Mouse (Mus musculus) liver, embryonic 11.5 days (tissue): ENCODE results near the gene Osbp2. TPM values are rescaled to one million over a fixed set of nuclear protein-coding genes. Genes with fewer than 3 reads are reported as not detected.

Experiments used
- ATAC-seq: fragments of 200-750 bp; cut with Nextera tagmentation; replicated peaks from 2 replicates; pipeline ENCODE4 v1.8.0; 2017; ENCODE audit warnings: moderate number of reproducible peaks, mild to moderate bottlenecking, moderate TSS enrichment, moderate library complexity; ENCODE audit not compliant: low FRiP score
- DNase-seq: peaks from one replicate; pipeline ENCODE4 v3.0.0-alpha.2; 2017; ENCODE audit warnings: low spot score
- H3K27ac ChIP-seq: fragments of 300-500 bp; sonication (generic); 2 replicates; pipeline ENCODE4 v1.5.1; 2014; ENCODE audit warnings: mild to moderate bottlenecking, low read depth, low read length, control low read depth
- H3K27me3 ChIP-seq: fragments of 300-500 bp; sonication (generic); replicated peaks from 2 replicates; pipeline ENCODE4 v1.6.1; 2014; ENCODE audit warnings: low read length, mixed read lengths; ENCODE audit not compliant: control insufficient read depth, insufficient read depth
- H3K36me3 ChIP-seq: fragments of 300-500 bp; sonication (generic); 2 replicates; pipeline ENCODE4 v1.6.1; 2014; ENCODE audit warnings: mild to moderate bottlenecking, low read length, moderate library complexity, mixed read lengths; ENCODE audit not compliant: control insufficient read depth, insufficient read depth
- H3K4me1 ChIP-seq: fragments of 300-500 bp; sonication (generic); replicated peaks from 2 replicates; pipeline ENCODE4 v1.6.1; 2014; ENCODE audit warnings: low read length, mixed read lengths; ENCODE audit not compliant: control insufficient read depth, insufficient read depth
- H3K4me2 ChIP-seq: fragments of 300-500 bp; sonication (generic); 2 replicates; pipeline ENCODE4 v1.6.1; 2014; ENCODE audit warnings: mild to moderate bottlenecking, control low read depth, moderate library complexity
- H3K4me3 ChIP-seq: fragments of 300-500 bp; sonication (generic); 2 replicates; pipeline ENCODE4 v1.5.1; 2014; ENCODE audit warnings: low read depth, low read length, control low read depth
- H3K9ac ChIP-seq: fragments of 300-500 bp; sonication (generic); 2 replicates; pipeline ENCODE4 v1.6.1; 2014; ENCODE audit warnings: low read depth, low read length, control low read depth
- H3K9me3 ChIP-seq: fragments of 300-500 bp; sonication (generic); 2 replicates; pipeline ENCODE4 v1.6.1; 2016; ENCODE audit warnings: low read length, inconsistent platforms, mixed read lengths; ENCODE audit not compliant: control insufficient read depth
- WGBS: fragments of 180-500 bp; shearing (Covaris S2); extraction: QIAGEN DNeasy Blood & Tissue Kit; methylation state at CpG from one replicate; pipeline ENCODE4 v1.1.7; 2014; 5-methylcytosine and 5-hydroxymethylcytosine counted together
- polyA plus RNA-seq: library from polyadenylated mRNA; unstranded; fragments of >200 nt; fragmentation: Nextera tagmentation; extraction: Ambion mirVana; gene quantifications from 2 replicates; pipeline ENCODE4 v1.2.1, GENCODE M21; 2014

The Osbp2 gene
- polyA plus RNA-seq, 1 experiment from 2014 or later: 0.38 TPM

DNA sequence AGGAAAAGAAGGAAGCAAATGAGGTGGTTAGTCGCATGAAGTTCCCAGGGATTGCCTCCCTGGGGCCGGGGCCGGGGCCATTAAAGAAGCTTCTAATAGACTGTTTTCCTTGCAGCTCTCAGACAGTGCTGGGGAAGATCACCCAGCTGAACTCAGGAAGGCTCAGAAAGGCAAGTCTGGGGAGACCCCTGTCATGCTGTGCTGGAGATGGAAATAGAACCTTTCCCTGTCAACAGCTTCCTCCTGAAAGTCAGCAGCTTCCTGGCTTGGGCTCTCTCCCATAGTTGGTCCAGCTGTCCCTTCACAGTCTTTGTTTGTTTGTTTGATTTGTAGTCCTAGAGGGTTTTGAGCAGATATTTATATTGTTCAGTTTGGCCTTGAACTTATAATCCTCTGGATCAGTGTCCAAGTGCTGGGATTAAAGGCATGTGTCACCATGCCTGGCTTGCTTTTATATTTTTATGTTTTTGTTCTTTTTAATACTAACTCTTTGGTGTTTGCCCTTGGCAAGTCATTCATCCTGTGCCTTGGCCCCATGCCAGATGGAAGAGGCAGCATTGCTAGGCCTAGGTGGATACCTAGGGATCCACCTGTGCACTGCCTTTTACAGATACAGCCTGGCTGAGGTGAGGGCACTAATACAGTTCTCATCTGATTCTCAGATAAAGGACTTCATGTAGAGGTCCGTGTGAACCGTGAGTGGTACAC is 178.8 kb downstream of the Osbp2 start:
- Histone ChIP-seq H3K27ac (no peak overlapping the region), H3K36me3 (peaks cover 54% of the 10 kb centered on the region), H3K9ac (no peak overlapping the region), H3K4me2 (no peak overlapping the region), H3K9me3 (no peaks in the 10 kb centered on the region), H3K4me1 (no peaks in the 10 kb centered on the region), H3K4me3 (no peak overlapping the region), H3K27me3 (no peaks in the 10 kb centered on the region)
- ATAC-seq (no peak), DNase-seq (no peak)
- WGBS: 88% methylated on average over 5 of the region's 5 CpGs

DNA sequence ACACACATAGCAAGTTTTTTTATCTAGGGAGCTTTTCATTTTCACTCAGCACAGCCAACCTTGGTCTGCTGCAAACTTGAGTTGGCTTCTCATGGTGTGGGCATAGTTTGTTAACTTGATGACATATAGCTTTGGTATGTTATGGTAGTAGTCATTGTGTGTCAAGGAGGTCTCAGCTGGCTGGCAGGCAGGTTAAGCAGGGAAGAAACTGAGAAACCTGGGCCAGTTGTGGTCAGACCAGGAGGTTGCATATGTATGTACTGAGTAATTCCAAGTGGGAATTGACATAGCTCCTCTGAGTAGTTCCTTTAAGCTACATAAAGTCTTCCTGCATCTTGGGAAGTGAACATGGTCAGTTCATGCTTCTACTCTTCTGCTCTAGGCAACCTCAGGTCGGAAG is 179.5 kb downstream of the Osbp2 start:
- H3K9ac ChIP-seq: no peak overlapping the region
- H3K4me3 ChIP-seq: no peak overlapping the region
- peaks cover 52% of the 10 kb centered on the region for H3K36me3 ChIP-seq
- H3K4me2 ChIP-seq: no peak overlapping the region
- no peak for ATAC-seq
- no peaks in the 10 kb centered on the region for H3K9me3 ChIP-seq
- 92% methylated on average over 1 of the region's 1 CpGs for WGBS
- H3K27ac ChIP-seq: no peak overlapping the region
- no peak for DNase-seq
- no peaks in the 10 kb centered on the region for H3K4me1 ChIP-seq
- H3K27me3 ChIP-seq: no peaks in the 10 kb centered on the region

DNA sequence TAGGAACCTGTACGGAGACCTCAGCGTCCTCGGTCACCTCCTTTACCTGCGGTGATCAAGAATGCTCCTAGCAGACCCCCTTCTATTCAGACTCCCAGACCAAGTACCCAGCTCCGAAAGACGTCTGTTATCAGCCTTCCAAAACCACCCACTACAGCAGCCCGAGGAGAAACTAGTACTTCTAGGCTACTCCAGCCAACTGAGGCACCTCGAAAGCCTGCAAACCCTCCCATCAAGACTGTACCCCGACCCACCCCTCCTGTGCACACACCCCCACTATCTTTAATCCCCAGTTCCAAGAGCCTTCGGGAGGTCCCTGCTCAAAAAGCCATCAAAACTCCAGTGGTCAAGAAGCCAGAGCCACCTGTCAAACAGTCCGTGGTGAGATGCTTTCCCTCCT is 180.0 kb downstream of the Osbp2 start:
- H3K9me3 ChIP-seq: no peaks in the 10 kb centered on the region
- H3K4me3 ChIP-seq: no peak overlapping the region
- H3K4me2 ChIP-seq: no peak overlapping the region
- peaks cover 49% of the 10 kb centered on the region for H3K36me3 ChIP-seq
- H3K27ac ChIP-seq: no peak overlapping the region
- ATAC-seq: no peak
- no peak overlapping the region for H3K9ac ChIP-seq
- no peaks in the 10 kb centered on the region for H3K27me3 ChIP-seq
- WGBS: 91% methylated on average over 11 of the region's 11 CpGs
- no peaks in the 10 kb centered on the region for H3K4me1 ChIP-seq
- DNase-seq: no peak

DNA sequence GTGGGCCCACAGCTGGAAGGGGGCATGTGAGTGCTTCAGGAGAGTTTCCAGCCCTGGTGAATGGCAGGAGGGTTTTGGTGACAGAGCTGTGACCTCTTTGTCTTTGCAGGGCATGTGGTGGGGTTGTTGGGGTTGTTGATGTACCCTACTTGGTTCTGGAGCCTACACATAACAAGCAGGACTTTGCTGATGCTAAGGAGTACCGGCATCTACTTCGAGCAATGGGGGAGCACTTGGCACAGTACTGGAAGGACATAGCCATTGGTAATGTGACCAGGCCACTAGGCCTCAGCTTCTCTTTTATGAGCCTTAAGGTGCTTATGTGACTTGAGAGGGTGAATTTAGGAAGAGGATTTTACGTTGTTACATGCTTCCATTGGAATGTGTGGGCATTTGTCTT is 183.9 kb downstream of the Osbp2 start:
- Histone ChIP-seq H3K9ac (no peak overlapping the region), H3K27ac (no peak overlapping the region), H3K4me3 (no peak overlapping the region), H3K36me3 (peaks cover 52% of the 10 kb centered on the region), H3K9me3 (no peaks in the 10 kb centered on the region), H3K27me3 (no peaks in the 10 kb centered on the region), H3K4me2 (no peak overlapping the region), H3K4me1 (no peaks in the 10 kb centered on the region)
- no peak for ATAC-seq
- no peak for DNase-seq
- WGBS: 93% methylated on average over 3 of the region's 3 CpGs

DNA sequence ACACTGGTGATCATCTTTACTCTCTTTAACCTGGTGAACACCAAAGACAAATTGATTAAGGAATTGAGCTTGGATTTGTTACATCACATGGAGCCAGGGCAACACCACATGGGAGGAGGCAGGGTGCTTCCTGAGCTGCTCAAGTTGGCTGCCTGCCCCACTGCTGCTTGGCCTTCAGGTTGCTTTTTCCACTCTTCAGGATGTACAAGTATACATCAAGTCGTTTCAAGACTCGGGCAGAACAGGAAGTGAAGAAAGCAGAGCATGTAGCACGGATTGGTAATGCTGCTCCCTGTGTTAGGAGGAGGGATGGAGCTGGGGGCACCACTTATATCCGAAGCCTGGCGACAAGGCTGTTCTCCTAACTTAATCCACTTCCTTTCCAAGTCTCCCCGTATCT is 186.5 kb downstream of the Osbp2 start:
- no peaks in the 10 kb centered on the region for H3K27me3 ChIP-seq
- DNase-seq (no peak), ATAC-seq (no peak)
- H3K36me3 ChIP-seq: peaks cover 53% of the 10 kb centered on the region
- no peak overlapping the region for H3K4me3 ChIP-seq
- no peak overlapping the region for H3K27ac ChIP-seq
- no peaks in the 10 kb centered on the region for H3K4me1 ChIP-seq
- H3K9ac ChIP-seq: no peak overlapping the region
- H3K9me3 ChIP-seq: no peaks in the 10 kb centered on the region
- H3K4me2 ChIP-seq: no peak overlapping the region
- WGBS: 75% methylated on average over 6 of the region's 6 CpGs

DNA sequence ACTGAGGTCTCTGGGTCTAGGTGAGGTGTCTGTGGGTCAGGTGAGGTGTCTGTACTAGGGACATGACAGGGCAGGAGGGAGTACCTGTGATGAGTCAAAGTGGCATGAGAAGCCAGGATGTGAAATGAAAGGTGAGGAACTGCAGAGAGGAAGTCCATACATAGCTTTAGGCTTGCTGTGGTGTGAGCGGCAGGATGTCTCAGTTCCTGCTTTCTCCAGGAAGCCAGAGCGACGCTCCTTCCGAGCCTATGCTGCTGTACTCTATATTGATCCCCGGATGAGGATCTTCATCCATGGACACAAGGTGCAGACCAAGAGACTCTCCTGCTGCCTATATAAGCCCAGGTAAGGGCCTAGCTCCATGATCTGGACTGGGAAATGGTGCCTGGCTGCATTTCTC is 187.3 kb downstream of the Osbp2 start:
- WGBS: 89% methylated on average over 5 of the region's 5 CpGs
- Histone ChIP-seq H3K4me2 (no peak overlapping the region), H3K4me3 (no peak overlapping the region), H3K27me3 (no peaks in the 10 kb centered on the region), H3K36me3 (peaks cover 61% of the 10 kb centered on the region), H3K4me1 (no peaks in the 10 kb centered on the region), H3K9me3 (no peaks in the 10 kb centered on the region), H3K9ac (no peak overlapping the region), H3K27ac (no peak overlapping the region)
- DNase-seq (no peak), ATAC-seq (no peak)

DNA sequence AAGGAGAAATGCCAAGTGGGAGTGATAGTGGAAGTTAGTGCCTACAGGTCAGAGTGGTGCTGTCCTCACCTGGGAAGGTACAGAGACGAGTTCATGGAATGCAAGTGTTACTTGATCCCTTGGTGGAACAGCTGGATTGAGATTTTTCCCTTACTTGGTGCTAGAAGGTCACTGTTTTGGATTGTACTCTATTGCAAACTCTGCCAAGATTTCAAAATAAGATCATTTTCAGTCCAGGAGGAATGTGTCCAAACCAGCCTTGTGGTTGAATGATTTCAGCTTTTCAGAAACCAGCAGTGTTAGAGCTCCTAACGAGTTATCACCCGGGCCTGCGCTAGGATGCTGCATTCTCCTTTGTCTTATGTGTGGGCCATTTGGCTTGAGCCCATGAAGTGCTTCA is 189.2 kb downstream of the Osbp2 start:
- H3K27me3 ChIP-seq: no peaks in the 10 kb centered on the region
- H3K4me2 ChIP-seq: no peak overlapping the region
- H3K27ac ChIP-seq: no peak overlapping the region
- H3K4me3 ChIP-seq: no peak overlapping the region
- peaks cover 51% of the 10 kb centered on the region for H3K36me3 ChIP-seq
- no peaks in the 10 kb centered on the region for H3K9me3 ChIP-seq
- 86% methylated on average over 4 of the region's 4 CpGs for WGBS
- no peaks in the 10 kb centered on the region for H3K4me1 ChIP-seq
- ATAC-seq: no peak
- DNase-seq: no peak
- H3K9ac ChIP-seq: no peak overlapping the region

DNA sequence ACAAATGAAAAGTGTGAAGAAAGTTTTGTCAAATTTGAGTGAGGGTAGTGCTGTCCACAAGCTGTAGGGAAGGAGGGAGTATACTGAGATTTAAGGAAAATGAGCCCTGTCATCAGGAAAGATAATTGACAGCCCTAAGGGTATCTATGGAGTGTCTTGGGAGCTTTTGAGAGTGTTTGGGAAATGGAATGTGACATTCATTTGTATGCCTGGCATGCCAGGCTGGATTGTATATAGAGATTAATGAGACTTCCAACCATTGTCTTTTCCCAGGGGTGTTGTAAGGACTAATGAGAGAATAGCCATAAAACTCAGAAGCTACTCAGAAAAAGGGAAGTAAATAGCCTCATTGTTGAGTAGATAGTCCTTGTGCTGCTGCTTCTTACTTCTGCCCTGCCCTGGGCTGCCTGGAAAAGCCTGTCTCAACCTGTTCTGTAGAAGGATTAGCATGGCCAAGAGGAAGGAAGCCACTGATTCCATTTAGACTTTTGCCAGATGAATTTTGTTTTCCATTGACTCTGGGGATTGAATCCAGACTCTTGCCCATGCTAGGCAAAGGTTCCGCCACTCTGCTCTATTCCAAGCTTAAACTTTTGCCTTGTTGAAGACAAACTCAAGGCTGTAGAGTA is 192.6 kb downstream of the Osbp2 start:
- H3K27me3 ChIP-seq: no peaks in the 10 kb centered on the region
- no peak overlapping the region for H3K9ac ChIP-seq
- no peaks in the 10 kb centered on the region for H3K4me1 ChIP-seq
- ATAC-seq: no peak
- H3K4me3 ChIP-seq: no peak overlapping the region
- DNase-seq: no peak
- no peak overlapping the region for H3K27ac ChIP-seq
- WGBS: 91% methylated on average over 1 of the region's 1 CpGs
- peaks cover 30% of the 10 kb centered on the region for H3K36me3 ChIP-seq
- H3K4me2 ChIP-seq: no peak overlapping the region
- no peaks in the 10 kb centered on the region for H3K9me3 ChIP-seq

DNA sequence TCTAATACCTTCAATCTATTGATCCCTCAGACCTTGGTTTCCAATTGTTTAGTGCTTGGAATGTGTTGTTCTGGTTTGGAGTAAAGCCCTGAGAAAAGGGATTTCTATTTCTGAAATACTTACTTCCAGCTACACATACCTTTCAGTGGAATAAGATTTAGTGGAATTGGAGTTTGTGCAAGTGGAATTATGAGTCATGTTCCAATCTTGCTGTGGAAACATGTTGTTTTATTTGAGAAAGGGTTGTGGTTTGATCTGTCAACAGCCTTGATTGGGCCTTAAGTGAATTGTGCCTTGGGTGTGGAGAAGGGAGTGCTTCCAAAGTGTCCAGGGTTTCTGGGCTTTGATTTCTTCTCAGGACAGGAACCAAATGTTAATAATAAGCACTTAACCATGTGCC is 193.9 kb downstream of the Osbp2 start:
- Histone ChIP-seq H3K36me3 (peaks cover 25% of the 10 kb centered on the region), H3K4me2 (no peak overlapping the region), H3K27ac (no peak overlapping the region), H3K27me3 (no peaks in the 10 kb centered on the region), H3K4me1 (no peaks in the 10 kb centered on the region), H3K4me3 (no peak overlapping the region), H3K9ac (no peak overlapping the region), H3K9me3 (no peaks in the 10 kb centered on the region)
- DNase-seq (no peak), ATAC-seq (no peak)
